13 mouse cellular contexts compared by ENCODE assay signal in genomic region chr1:97554936-97555564, GRCm38 (mm10).
DNase-seq lines count a peak whose midpoint lies in the region; ATAC-seq lines count a peak whose summit lies in the region.
"Had no signal": no experiment of that assay in that cellular context is flagged by ENCODE, and none has a peak within 500 bp of the region (broad histone marks: within the 10 kb centered on the region; RNA-seq: fewer than 3 reads in every experiment).

No protein-coding gene starts in this region.

- peak; percentile 75 for ATAC-seq in forebrain, embryonic 16.5 days
- ATAC-seq in kidney, embryonic 16.5 days (ENCODE audit: low FRiP score, low TSS enrichment), result no peak
- ATAC-seq: activated CD4-positive, CD25-positive, alpha-beta regulatory T cell, adult 4 months had no signal

- H3K4me1 ChIP-seq in forebrain, embryonic 16.5 days (replicated peaks; ENCODE audit: control insufficient read depth, insufficient read depth, low read length), result no peaks in the 10 kb centered on the region
- peaks cover 6% of the 10 kb centered on the region for H3K4me1 ChIP-seq in forebrain, embryonic 10.5 days
- H3K4me1 ChIP-seq in kidney, embryonic 16.5 days (ENCODE audit: insufficient read depth, low read length), result no peaks in the 10 kb centered on the region
- H3K4me1 ChIP-seq: liver, embryonic 13.5 days had no signal

- H3K36me3 ChIP-seq in forebrain, embryonic 16.5 days (ENCODE audit: control insufficient read depth, insufficient read depth), result no peaks in the 10 kb centered on the region
- no peaks in the 10 kb centered on the region for H3K36me3 ChIP-seq in forebrain, embryonic 10.5 days (replicated peaks)
- no peaks in the 10 kb centered on the region for H3K36me3 ChIP-seq in kidney, embryonic 16.5 days (ENCODE audit: insufficient read depth, low read length)
- H3K36me3 ChIP-seq: G1E; liver, embryonic 13.5 days had no signal

- no peak overlapping the region for H3K4me2 ChIP-seq in forebrain, embryonic 16.5 days (ENCODE audit: low read length)
- no peak overlapping the region for H3K4me2 ChIP-seq in kidney, embryonic 16.5 days (replicated peaks; ENCODE audit: low read depth, low read length)
- H3K4me2 ChIP-seq: liver, embryonic 13.5 days had no signal

- no peak overlapping the region for H3K27ac ChIP-seq in forebrain, embryonic 16.5 days (ENCODE audit: low read length)
- no peak overlapping the region for H3K27ac ChIP-seq in forebrain, embryonic 10.5 days
- H3K27ac ChIP-seq in kidney, embryonic 16.5 days (ENCODE audit: low read length), result no peak overlapping the region
- H3K27ac ChIP-seq: liver, embryonic 13.5 days; macrophage had no signal

- no peaks in the 10 kb centered on the region for H3K27me3 ChIP-seq in forebrain, embryonic 16.5 days (replicated peaks; ENCODE audit: control insufficient read depth, insufficient read depth, low read length)
- no peaks in the 10 kb centered on the region for H3K27me3 ChIP-seq in forebrain, embryonic 10.5 days (ENCODE audit: poor library complexity, severe bottlenecking)
- no peaks in the 10 kb centered on the region for H3K27me3 ChIP-seq in kidney, embryonic 16.5 days (ENCODE audit: insufficient read depth, low read length)
- H3K27me3 ChIP-seq: liver, embryonic 13.5 days had no signal

- H3K9ac ChIP-seq in forebrain, embryonic 16.5 days (replicated peaks; ENCODE audit: low read depth, low read length), result no peak overlapping the region
- no peak overlapping the region for H3K9ac ChIP-seq in kidney, embryonic 16.5 days (replicated peaks; ENCODE audit: low read length)
- H3K9ac ChIP-seq: liver, embryonic 13.5 days had no signal

- WGBS in forebrain, embryonic 16.5 days, result 48% methylated on average over 6 of the region's 6 CpGs
- 82% methylated on average over 6 of the region's 6 CpGs for WGBS in forebrain, embryonic 10.5 days
- 54% methylated on average over 6 of the region's 6 CpGs for WGBS in kidney, embryonic 16.5 days

- H3K4me3 ChIP-seq in forebrain, embryonic 16.5 days (replicated peaks; ENCODE audit: low read length), result no peak overlapping the region
- H3K4me3 ChIP-seq in forebrain, embryonic 10.5 days, result no peak overlapping the region
- no peak overlapping the region for H3K4me3 ChIP-seq in kidney, embryonic 16.5 days (ENCODE audit: low read length)
- H3K4me3 ChIP-seq: liver, embryonic 13.5 days had no signal

- H3K9me3 ChIP-seq in forebrain, embryonic 16.5 days (ENCODE audit: control insufficient read depth, low read length), result no peaks in the 10 kb centered on the region
- H3K9me3 ChIP-seq in forebrain, embryonic 10.5 days, result no peaks in the 10 kb centered on the region
- no peaks in the 10 kb centered on the region for H3K9me3 ChIP-seq in kidney, embryonic 16.5 days (ENCODE audit: low read length)
- H3K9me3 ChIP-seq: liver, embryonic 13.5 days had no signal

- no peak for DNase-seq in forebrain, embryonic 10.5 days (ENCODE audit: extremely low spot score, low spot score)
- DNase-seq in fat pad, adult 2 months (ENCODE audit: extremely low read depth, low read depth, low spot score), result peak; percentile 49
- peak; percentile 58 for DNase-seq in layer of hippocampus, adult 9-11 months
- peak; percentile 75 to 77 for DNase-seq in right cerebral cortex, adult 2 months (ENCODE audit: low spot score in 2 of 2)
- no peak for DNase-seq in urinary bladder, postnatal 10 days (ENCODE audit: low spot score)
- no peak for DNase-seq in kidney, adult 8-10 months
- DNase-seq: kidney, postnatal 36 days; liver, embryonic 13.5 days had no signal

Comparison
In these comparisons a context has a peak if more than half of its experiments do, and no peak if none do; other contexts are left out.
1. DNase-seq: peak in fat pad, adult 2 months (single experiment), layer of hippocampus, adult 9-11 months (single experiment) and right cerebral cortex, adult 2 months (2 of 2); none in forebrain, embryonic 10.5 days (single experiment), urinary bladder, postnatal 10 days (single experiment) and kidney, adult 8-10 months (0 of 2).